Mouse (Mus musculus): Measurements from ENCODE around the gene Lyve1. TPM values are rescaled to one million over a fixed set of nuclear protein-coding genes. Genes with fewer than 3 reads are reported as not detected.
A peak's percentile ranks its signal among the peaks of the same experiment; 100 is the strongest.

The Lyve1 gene
- polyA plus RNA-seq, 1 experiment from 2014 or later: 0.23 TPM

- H3K4me1 ChIP-seq (ENCODE audit: control insufficient read depth, insufficient read depth, low read length): no peaks in the 10 kb centered on the region
- H3K9ac ChIP-seq (ENCODE audit: low read length): no peak overlapping the region
- H3K36me3 ChIP-seq (ENCODE audit: control insufficient read depth, insufficient read depth, low read length): peaks cover 2% of the 10 kb centered on the region; the same call in 1 of the 2 replicates
- ATAC-seq (ENCODE audit: insufficient number of reproducible peaks, low FRiP score, low TSS enrichment, low read depth): no peak
- no peak overlapping the region for H3K4me2 ChIP-seq (ENCODE audit: low read depth, severe bottlenecking)
- H3K9me3 ChIP-seq (ENCODE audit: control insufficient read depth, low read length): no peaks in the 10 kb centered on the region
- no peak for DNase-seq (ENCODE audit: low spot score)
- H3K27me3 ChIP-seq (ENCODE audit: control insufficient read depth, insufficient read depth, low read length): no peaks in the 10 kb centered on the region
- H3K4me3 ChIP-seq (ENCODE audit: low read depth, low read length): no peak overlapping the region
- H3K27ac ChIP-seq (replicated peaks; ENCODE audit: low read depth, low read length): no peak overlapping the region
- 87% methylated on average over 5 of the region's 5 CpGs for WGBS
Measured at GRCm38 (mm10) chr7:110811529-110811928, 51.5 kb downstream of the Lyve1 start.

- WGBS: 82% methylated on average over 8 of the region's 8 CpGs
Measured at GRCm38 (mm10) chr7:110810995-110811394, 52.0 kb downstream of the Lyve1 start.

GRCm38 (mm10) chr7:110809585-110810557 lies 53.2 kb downstream of the Lyve1 start:
- Histone ChIP-seq H3K4me3 (ENCODE audit: low read depth, low read length) (no peak overlapping the region), H3K27ac (replicated peaks; ENCODE audit: low read depth, low read length) (no peak overlapping the region), H3K27me3 (ENCODE audit: control insufficient read depth, insufficient read depth, low read length) (no peaks in the 10 kb centered on the region), H3K4me1 (ENCODE audit: control insufficient read depth, insufficient read depth, low read length) (no peaks in the 10 kb centered on the region), H3K36me3 (ENCODE audit: control insufficient read depth, insufficient read depth, low read length) (peaks cover 2% of the 10 kb centered on the region; the same call in 1 of the 2 replicates), H3K9ac (ENCODE audit: low read length) (no peak overlapping the region), H3K9me3 (ENCODE audit: control insufficient read depth, low read length) (no peaks in the 10 kb centered on the region), H3K4me2 (ENCODE audit: low read depth, severe bottlenecking) (no peak overlapping the region)
- DNase-seq (ENCODE audit: low spot score) (no peak), ATAC-seq (ENCODE audit: insufficient number of reproducible peaks, low FRiP score, low TSS enrichment, low read depth) (no peak)
- 88% methylated on average over 18 of the region's 18 CpGs for WGBS

More at GRCm38 (mm10) chr7:110810995-110811394, 52.0 kb downstream of the Lyve1 start:
- H3K27me3 ChIP-seq (ENCODE audit: control insufficient read depth, insufficient read depth, low read length): no peaks in the 10 kb centered on the region
- H3K4me3 ChIP-seq (ENCODE audit: low read depth, low read length): no peak overlapping the region
- peaks cover 2% of the 10 kb centered on the region; the same call in 1 of the 2 replicates for H3K36me3 ChIP-seq (ENCODE audit: control insufficient read depth, insufficient read depth, low read length)
- DNase-seq (ENCODE audit: low spot score): no peak
- no peak for ATAC-seq (ENCODE audit: insufficient number of reproducible peaks, low FRiP score, low TSS enrichment, low read depth)
- H3K9ac ChIP-seq (ENCODE audit: low read length): no peak overlapping the region
- no peaks in the 10 kb centered on the region for H3K4me1 ChIP-seq (ENCODE audit: control insufficient read depth, insufficient read depth, low read length)
- H3K9me3 ChIP-seq (ENCODE audit: control insufficient read depth, low read length): no peaks in the 10 kb centered on the region
- no peak overlapping the region for H3K27ac ChIP-seq (replicated peaks; ENCODE audit: low read depth, low read length)
- no peak overlapping the region for H3K4me2 ChIP-seq (ENCODE audit: low read depth, severe bottlenecking)

- H3K4me3 ChIP-seq (ENCODE audit: low read depth, low read length): no peak overlapping the region
- no peaks in the 10 kb centered on the region for H3K27me3 ChIP-seq (ENCODE audit: control insufficient read depth, insufficient read depth, low read length)
- peaks cover 2% of the 10 kb centered on the region; the same call in 1 of the 2 replicates for H3K36me3 ChIP-seq (ENCODE audit: control insufficient read depth, insufficient read depth, low read length)
- H3K9ac ChIP-seq (ENCODE audit: low read length): no peak overlapping the region
- ATAC-seq (ENCODE audit: insufficient number of reproducible peaks, low FRiP score, low TSS enrichment, low read depth): no peak
- DNase-seq (ENCODE audit: low spot score): no peak
- 26% methylated on average over 3 of the region's 3 CpGs for WGBS
- H3K4me2 ChIP-seq (ENCODE audit: low read depth, severe bottlenecking): no peak overlapping the region
- H3K9me3 ChIP-seq (ENCODE audit: control insufficient read depth, low read length): no peaks in the 10 kb centered on the region
- H3K27ac ChIP-seq (replicated peaks; ENCODE audit: low read depth, low read length): no peak overlapping the region
- no peaks in the 10 kb centered on the region for H3K4me1 ChIP-seq (ENCODE audit: control insufficient read depth, insufficient read depth, low read length)
Measured at GRCm38 (mm10) chr7:110808962-110809361, 54.1 kb downstream of the Lyve1 start.

GRCm38 (mm10) chr7:110807460-110808030 lies 55.5 kb downstream of the Lyve1 start:
- H3K4me2 ChIP-seq (ENCODE audit: low read depth, severe bottlenecking): no peak overlapping the region
- ATAC-seq (ENCODE audit: insufficient number of reproducible peaks, low FRiP score, low TSS enrichment, low read depth): no peak
- DNase-seq (ENCODE audit: low spot score): no peak
- no peaks in the 10 kb centered on the region for H3K9me3 ChIP-seq (ENCODE audit: control insufficient read depth, low read length)
- WGBS: 94% methylated on average over 13 of the region's 13 CpGs
- no peak overlapping the region for H3K27ac ChIP-seq (replicated peaks; ENCODE audit: low read depth, low read length)
- H3K4me3 ChIP-seq (ENCODE audit: low read depth, low read length): no peak overlapping the region
- H3K4me1 ChIP-seq (ENCODE audit: control insufficient read depth, insufficient read depth, low read length): no peaks in the 10 kb centered on the region
- no peaks in the 10 kb centered on the region for H3K27me3 ChIP-seq (ENCODE audit: control insufficient read depth, insufficient read depth, low read length)
- H3K36me3 ChIP-seq (ENCODE audit: control insufficient read depth, insufficient read depth, low read length): peaks cover under 1% of the 10 kb centered on the region; the same call in 1 of the 2 replicates
- no peak overlapping the region for H3K9ac ChIP-seq (ENCODE audit: low read length)

GRCm38 (mm10) chr7:110804266-110804665 lies 58.8 kb downstream of the Lyve1 start:
- no peak overlapping the region for H3K9ac ChIP-seq (ENCODE audit: low read length)
- no peak for ATAC-seq (ENCODE audit: insufficient number of reproducible peaks, low FRiP score, low TSS enrichment, low read depth)

GRCm38 (mm10) chr7:110803131-110803530 lies 59.9 kb downstream of the Lyve1 start:
- Histone ChIP-seq H3K27me3 (ENCODE audit: control insufficient read depth, insufficient read depth, low read length) (no peaks in the 10 kb centered on the region), H3K4me3 (ENCODE audit: low read depth, low read length) (no peak overlapping the region), H3K4me1 (ENCODE audit: control insufficient read depth, insufficient read depth, low read length) (no peaks in the 10 kb centered on the region), H3K4me2 (ENCODE audit: low read depth, severe bottlenecking) (no peak overlapping the region), H3K36me3 (ENCODE audit: control insufficient read depth, insufficient read depth, low read length) (no peaks in the 10 kb centered on the region; the same call in 1 of the 2 replicates), H3K27ac (replicated peaks; ENCODE audit: low read depth, low read length) (no peak overlapping the region), H3K9me3 (ENCODE audit: control insufficient read depth, low read length) (no peaks in the 10 kb centered on the region), H3K9ac (ENCODE audit: low read length) (no peak overlapping the region)
- DNase-seq (ENCODE audit: low spot score) (no peak), ATAC-seq (ENCODE audit: insufficient number of reproducible peaks, low FRiP score, low TSS enrichment, low read depth) (no peak)
- 91% methylated on average over 10 of the region's 10 CpGs for WGBS

More at GRCm38 (mm10) chr7:110804266-110804665, 58.8 kb downstream of the Lyve1 start:
- Histone ChIP-seq H3K4me3 (ENCODE audit: low read depth, low read length) (no peak overlapping the region), H3K9me3 (ENCODE audit: control insufficient read depth, low read length) (no peaks in the 10 kb centered on the region), H3K27me3 (ENCODE audit: control insufficient read depth, insufficient read depth, low read length) (no peaks in the 10 kb centered on the region), H3K27ac (replicated peaks; ENCODE audit: low read depth, low read length) (no peak overlapping the region), H3K4me1 (ENCODE audit: control insufficient read depth, insufficient read depth, low read length) (no peaks in the 10 kb centered on the region), H3K4me2 (ENCODE audit: low read depth, severe bottlenecking) (no peak overlapping the region), H3K36me3 (ENCODE audit: control insufficient read depth, insufficient read depth, low read length) (no peaks in the 10 kb centered on the region; the same call in 1 of the 2 replicates)
- no peak for DNase-seq (ENCODE audit: low spot score)
- WGBS: 79% methylated on average over 3 of the region's 3 CpGs

- no peak overlapping the region for H3K27ac ChIP-seq (replicated peaks; ENCODE audit: low read depth, low read length)
- no peaks in the 10 kb centered on the region for H3K27me3 ChIP-seq (ENCODE audit: control insufficient read depth, insufficient read depth, low read length)
- H3K4me3 ChIP-seq (ENCODE audit: low read depth, low read length): no peak overlapping the region
- H3K4me1 ChIP-seq (ENCODE audit: control insufficient read depth, insufficient read depth, low read length): no peaks in the 10 kb centered on the region
- H3K9me3 ChIP-seq (ENCODE audit: control insufficient read depth, low read length): no peaks in the 10 kb centered on the region
- WGBS: 2% methylated on average over 4 of the region's 4 CpGs
- ATAC-seq (ENCODE audit: insufficient number of reproducible peaks, low FRiP score, low TSS enrichment, low read depth) (no peak), DNase-seq (ENCODE audit: low spot score) (peak; percentile 88)
- no peak overlapping the region for H3K4me2 ChIP-seq (ENCODE audit: low read depth, severe bottlenecking)
- H3K9ac ChIP-seq (ENCODE audit: low read length): no peak overlapping the region
- H3K36me3 ChIP-seq (ENCODE audit: control insufficient read depth, insufficient read depth, low read length): no peaks in the 10 kb centered on the region
Measured at GRCm38 (mm10) chr7:110801028-110801427, 62.0 kb downstream of the Lyve1 start.
